Mouse (Mus musculus): ENCODE data around the gene Ruvbl2.
A peak's percentile ranks its signal among the peaks of the same experiment; 100 is the strongest.
"Not testable (repeated sequence)": the region's sequence is repeated elsewhere in the genome, so short reads cannot be mapped to it uniquely, and the experiment has no call there.

The Ruvbl2 gene

DNA sequence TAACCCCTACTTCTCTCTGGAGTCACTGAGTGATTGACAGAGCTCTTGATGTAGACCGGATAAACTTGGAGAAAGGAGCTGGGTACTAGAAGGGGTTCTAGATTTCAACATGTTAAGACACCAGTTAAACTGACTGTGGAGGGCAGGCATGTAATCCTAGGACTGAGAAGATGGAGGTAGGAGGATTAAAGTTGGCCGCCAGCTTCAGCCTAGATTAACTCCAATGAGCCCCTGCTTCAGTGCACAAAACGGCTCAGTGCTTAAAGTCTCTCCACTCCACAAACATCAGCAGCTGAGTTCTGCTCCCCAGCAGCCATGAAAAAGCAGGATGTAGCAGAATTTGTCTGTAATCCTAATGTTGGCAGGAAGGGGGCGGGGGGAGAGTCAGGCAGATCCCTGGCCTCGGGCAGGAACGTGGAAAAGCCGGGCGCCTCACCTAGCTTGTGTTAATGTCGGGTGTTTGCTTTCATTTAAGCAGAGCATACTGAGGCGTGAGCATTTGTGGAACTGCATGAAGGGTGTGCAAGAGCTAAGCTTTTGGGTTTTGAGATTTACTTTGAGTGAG lies 36.3 kb downstream of the Ruvbl2 start:
- no peak for DNase-seq (ENCODE audit: low spot score in 2 of 2)

DNA sequence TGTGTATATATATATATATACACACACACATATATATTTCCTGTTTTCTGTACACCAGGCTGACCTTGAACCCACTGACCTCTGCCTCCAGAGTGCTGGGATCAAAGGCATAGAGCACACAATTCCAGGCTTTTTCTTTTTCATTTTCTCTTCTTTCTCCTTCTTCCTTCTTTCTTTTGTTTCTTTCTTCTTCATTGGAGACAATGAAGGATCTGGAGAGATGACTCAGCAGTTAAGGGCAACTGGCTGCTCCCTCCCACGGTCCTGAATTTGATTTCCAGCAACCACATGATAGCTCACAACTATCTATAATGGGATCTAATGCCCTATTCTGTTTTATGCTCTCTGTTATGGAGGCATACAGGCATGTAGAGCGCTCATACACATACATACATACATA lies 41.1 kb downstream of the Ruvbl2 start:
- DNase-seq (ENCODE audit: low spot score in 2 of 2), result no peak

DNA sequence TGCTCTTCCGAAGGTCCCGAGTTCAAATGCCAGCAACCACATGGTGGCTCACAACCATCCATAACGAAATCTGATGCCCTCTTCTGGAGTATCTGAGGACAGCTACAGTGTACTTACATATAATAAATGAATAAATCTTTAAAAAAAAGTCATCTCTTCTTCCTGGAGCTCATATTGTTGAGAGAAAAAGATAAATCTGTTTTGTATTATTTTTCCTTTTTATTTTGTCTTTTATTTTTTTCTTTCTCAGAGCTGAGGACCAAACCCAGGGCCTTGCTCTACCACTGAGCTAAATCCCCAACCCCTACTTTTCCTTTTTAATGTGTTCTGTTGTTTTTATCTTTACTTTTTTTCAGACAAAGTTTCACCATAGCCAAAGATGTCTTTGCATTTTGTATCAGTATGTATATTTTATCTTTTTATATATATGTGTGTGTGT lies 41.5 kb downstream of the Ruvbl2 start:
- not testable (repeated sequence) for DNase-seq (ENCODE audit: low spot score in 2 of 2)

DNA sequence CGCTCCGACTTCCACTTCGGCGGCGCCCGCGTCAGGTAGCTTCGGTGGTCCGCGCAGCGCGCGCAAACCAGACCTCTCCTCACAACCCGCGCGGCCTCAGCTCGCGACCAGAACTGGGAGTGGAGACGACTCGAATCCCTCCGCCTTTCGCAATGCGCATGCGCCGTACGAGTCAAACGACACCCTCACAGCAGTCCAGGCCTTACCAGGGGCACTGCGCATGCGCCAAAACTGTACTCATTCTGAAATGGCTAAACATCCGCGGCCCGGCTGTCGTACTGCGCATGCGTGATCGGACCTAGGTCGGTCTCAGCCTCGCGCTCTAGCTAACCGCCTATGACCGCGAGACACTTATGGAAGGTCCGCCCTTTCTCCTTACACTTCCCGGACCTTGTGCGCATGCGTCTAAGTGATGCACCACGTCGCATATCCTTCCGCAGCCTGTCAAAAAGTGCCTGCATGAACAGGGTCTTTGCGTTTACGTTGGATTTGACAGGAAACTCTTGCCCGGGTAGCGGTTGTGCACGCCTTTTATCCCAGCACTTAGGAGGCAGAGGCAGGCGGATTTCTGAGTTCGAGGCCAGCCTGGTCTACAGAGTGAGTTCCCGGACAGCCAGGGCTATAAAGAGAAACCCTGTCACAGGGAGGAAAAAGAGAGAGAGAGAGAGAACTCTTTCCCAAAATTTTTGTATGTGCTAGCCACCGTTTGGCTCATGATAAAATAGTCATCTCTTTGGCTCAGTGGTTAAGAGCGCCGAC lies 42.1 kb downstream of the Ruvbl2 start, which contains the start of gene Snrnp70:
Gene Snrnp70, minus strand, starts transcription at position 165 of the 759 bp plus-strand sequence.
- peak; percentile 100 for DNase-seq (ENCODE audit: low spot score in 2 of 2)

DNA sequence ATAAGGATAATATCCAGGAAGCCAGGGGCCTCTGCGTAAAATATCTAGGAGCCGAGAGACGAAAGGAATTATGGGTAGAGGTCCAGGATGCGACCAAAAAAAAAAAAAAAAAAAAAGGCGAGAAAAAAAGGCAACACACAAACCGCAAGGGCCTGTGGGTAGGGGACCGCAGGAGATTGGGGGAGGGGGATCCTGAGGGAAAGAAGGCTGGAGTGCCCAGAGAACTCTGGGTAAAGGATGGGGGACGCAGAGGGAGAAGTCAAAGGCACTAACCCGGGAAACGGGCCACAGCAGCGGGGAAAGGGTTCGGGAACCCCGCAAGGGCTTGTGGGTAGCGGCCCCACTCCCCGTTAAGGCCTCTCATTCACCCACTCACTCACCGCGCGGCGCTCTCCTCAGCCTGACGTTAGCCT lies 42.8 kb downstream of the Ruvbl2 start:
- no peak for DNase-seq (ENCODE audit: low spot score in 2 of 2)

DNA sequence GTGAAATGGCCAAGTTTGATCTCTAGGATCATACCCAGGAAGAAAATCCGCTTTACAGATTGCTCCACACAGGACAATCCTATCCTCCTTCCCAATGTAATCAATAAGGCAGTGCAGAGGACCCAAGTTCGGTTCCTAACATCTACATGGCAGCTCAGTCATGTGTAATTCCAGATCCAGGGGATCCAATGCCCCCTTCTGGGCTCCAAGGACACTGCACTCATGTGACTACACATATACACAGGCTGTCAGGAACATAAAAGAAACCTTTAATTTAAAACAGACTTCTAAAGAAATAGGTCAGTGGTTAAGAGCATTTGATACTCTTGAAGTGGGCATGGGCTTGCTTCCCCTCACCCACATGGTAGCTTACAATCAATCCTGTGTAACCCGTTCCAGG lies 51.8 kb downstream of the Ruvbl2 start:
- no peak for DNase-seq (ENCODE audit: low spot score in 2 of 2)

DNA sequence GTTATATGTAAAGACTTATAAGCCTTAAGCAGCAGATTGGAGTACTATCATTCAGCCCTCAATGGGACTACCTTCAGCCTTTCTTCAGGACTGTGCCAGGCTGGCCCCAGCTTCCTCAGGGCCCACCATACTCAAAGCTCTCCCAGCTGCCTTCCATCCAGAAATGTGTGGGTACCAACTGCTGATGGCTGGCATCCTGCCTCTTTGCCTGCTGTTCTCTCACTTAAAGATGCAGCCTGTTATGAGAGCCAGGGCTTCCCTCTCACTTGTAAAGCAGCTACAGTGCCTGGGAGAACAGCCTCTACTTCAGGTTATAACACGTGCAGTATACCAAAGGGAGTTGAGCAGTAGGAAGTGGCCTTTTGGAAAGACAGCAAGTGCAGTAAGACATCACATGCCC lies 61.8 kb downstream of the Ruvbl2 start:
- no peak for DNase-seq (ENCODE audit: low spot score in 2 of 2)

DNA sequence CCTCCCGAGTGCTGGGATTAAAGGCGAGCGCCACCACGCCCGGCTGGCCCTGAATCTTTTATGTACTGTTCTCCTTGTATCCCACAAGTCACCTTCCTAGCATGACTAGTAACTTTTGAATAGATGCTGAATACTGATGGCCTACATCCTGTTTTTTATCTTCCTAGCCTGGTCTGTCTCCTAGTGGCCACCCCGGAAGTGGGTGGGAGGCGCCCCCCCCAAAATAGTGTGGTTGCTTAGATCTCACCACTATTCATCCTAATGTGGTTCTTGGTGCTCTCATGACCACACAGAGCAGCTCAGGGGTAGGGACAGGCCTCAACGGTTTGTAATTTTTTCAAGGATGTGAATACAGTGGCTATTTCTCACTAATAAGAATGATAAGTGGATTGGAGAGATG lies 63.3 kb downstream of the Ruvbl2 start:
- no peak for DNase-seq (ENCODE audit: low spot score in 2 of 2)

DNA sequence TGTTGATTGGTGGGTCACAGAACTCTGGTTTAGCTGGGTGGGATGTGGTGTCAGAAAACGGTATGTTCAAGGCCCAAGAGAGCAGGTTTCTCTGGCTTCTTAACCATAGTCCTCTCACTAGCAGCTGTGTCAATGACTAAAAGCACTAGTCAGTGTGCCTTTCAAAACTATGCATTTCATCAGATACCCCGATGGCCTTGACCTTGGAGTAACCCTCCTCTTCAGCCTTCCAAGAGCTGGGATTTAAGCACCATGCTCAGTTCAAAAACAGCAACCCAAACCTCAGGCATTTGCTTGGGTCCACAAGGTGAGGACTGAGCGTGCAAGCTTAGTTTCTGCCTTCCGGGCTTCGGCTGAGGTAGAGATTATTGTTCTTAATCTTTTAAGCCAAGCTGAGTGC lies 65.5 kb downstream of the Ruvbl2 start:
- no peak for DNase-seq (ENCODE audit: low spot score in 2 of 2)

All from thymus, postnatal 10 days (tissue).